Mouse (Mus musculus): ENCODE data around the gene Zfp423.
A peak's percentile ranks its signal among the peaks of the same experiment; 100 is the strongest.
"Not testable (repeated sequence)": the region's sequence is repeated elsewhere in the genome, so short reads cannot be mapped to it uniquely, and the experiment has no call there.

Gene Zfp423

GRCm38 (mm10) chr8:87895203-87896041 is 64.0 kb downstream of the Zfp423 start:
- no peak for DNase-seq (ENCODE audit: low spot score)

- no peak for DNase-seq (ENCODE audit: low spot score)
These were observed 65.1 kb downstream of the Zfp423 start for GRCm38 (mm10) chr8:87894287-87894686.

GRCm38 (mm10) chr8:87893547-87893946 is 65.8 kb downstream of the Zfp423 start:
- no peak for DNase-seq (ENCODE audit: low spot score)

- DNase-seq (ENCODE audit: low spot score), result no peak
These were observed 66.5 kb downstream of the Zfp423 start for GRCm38 (mm10) chr8:87892891-87893290.

GRCm38 (mm10) chr8:87891884-87892283 is 67.5 kb downstream of the Zfp423 start:
- DNase-seq (ENCODE audit: low spot score), result no peak

GRCm38 (mm10) chr8:87887956-87888355 is 71.4 kb downstream of the Zfp423 start:
- no peak for DNase-seq (ENCODE audit: low spot score)

GRCm38 (mm10) chr8:87881088-87881487 is 78.3 kb downstream of the Zfp423 start:
- no peak for DNase-seq (ENCODE audit: low spot score)

- DNase-seq (ENCODE audit: low spot score), result no peak
These were observed 83.5 kb downstream of the Zfp423 start for GRCm38 (mm10) chr8:87875852-87876251.

GRCm38 (mm10) chr8:87875452-87875851 is 83.9 kb downstream of the Zfp423 start:
- DNase-seq (ENCODE audit: low spot score), result no peak

- no peak for DNase-seq (ENCODE audit: low spot score)
These were observed 86.3 kb downstream of the Zfp423 start for GRCm38 (mm10) chr8:87872987-87873550.

GRCm38 (mm10) chr8:87872356-87872930 is 87.0 kb downstream of the Zfp423 start:
- DNase-seq (ENCODE audit: low spot score), result no peak

GRCm38 (mm10) chr8:87866586-87866985 is 92.8 kb downstream of the Zfp423 start:
- no peak for DNase-seq (ENCODE audit: low spot score)

- no peak for DNase-seq (ENCODE audit: low spot score)
These were observed 95.2 kb downstream of the Zfp423 start for GRCm38 (mm10) chr8:87864236-87864635.

GRCm38 (mm10) chr8:87863128-87863527 is 96.3 kb downstream of the Zfp423 start:
- no peak for DNase-seq (ENCODE audit: low spot score)

GRCm38 (mm10) chr8:87861718-87862117 is 97.7 kb downstream of the Zfp423 start:
- DNase-seq (ENCODE audit: low spot score), result no peak

GRCm38 (mm10) chr8:87860905-87861304 is 98.5 kb downstream of the Zfp423 start:
- DNase-seq (ENCODE audit: low spot score), result no peak

- DNase-seq (ENCODE audit: low spot score), result no peak
These were observed 107.5 kb downstream of the Zfp423 start for GRCm38 (mm10) chr8:87851871-87852270.

GRCm38 (mm10) chr8:87851380-87851779 is 108.0 kb downstream of the Zfp423 start:
- DNase-seq (ENCODE audit: low spot score), result no peak

GRCm38 (mm10) chr8:87848836-87849235 is 110.6 kb downstream of the Zfp423 start:
- no peak for DNase-seq (ENCODE audit: low spot score)

- DNase-seq (ENCODE audit: low spot score), result no peak
These were observed 111.6 kb downstream of the Zfp423 start for GRCm38 (mm10) chr8:87847796-87848195.

GRCm38 (mm10) chr8:87842096-87842495 is 117.3 kb downstream of the Zfp423 start:
- not testable (repeated sequence) for DNase-seq (ENCODE audit: low spot score)

GRCm38 (mm10) chr8:87837266-87837665 is 122.1 kb downstream of the Zfp423 start:
- no peak for DNase-seq (ENCODE audit: low spot score)

GRCm38 (mm10) chr8:87836866-87837265 is 122.5 kb downstream of the Zfp423 start:
- DNase-seq (ENCODE audit: low spot score), result peak; percentile 50

Data from ovary, postnatal 10 days (tissue).